Mouse (Mus musculus) 416B (cell line): ENCODE data around the gene Plod1.
A peak's percentile ranks its signal among the peaks of the same experiment; 100 is the strongest.
"Not testable (repeated sequence)": the region's sequence is repeated elsewhere in the genome, so short reads cannot be mapped to it uniquely, and the experiment has no call there.

ENCODE experiments used
- DNase-seq: peaks from one replicate; pipeline ENCODE4 v3.0.0; 2011; ENCODE audit warnings: low read depth

Plod1 gene

DNA sequence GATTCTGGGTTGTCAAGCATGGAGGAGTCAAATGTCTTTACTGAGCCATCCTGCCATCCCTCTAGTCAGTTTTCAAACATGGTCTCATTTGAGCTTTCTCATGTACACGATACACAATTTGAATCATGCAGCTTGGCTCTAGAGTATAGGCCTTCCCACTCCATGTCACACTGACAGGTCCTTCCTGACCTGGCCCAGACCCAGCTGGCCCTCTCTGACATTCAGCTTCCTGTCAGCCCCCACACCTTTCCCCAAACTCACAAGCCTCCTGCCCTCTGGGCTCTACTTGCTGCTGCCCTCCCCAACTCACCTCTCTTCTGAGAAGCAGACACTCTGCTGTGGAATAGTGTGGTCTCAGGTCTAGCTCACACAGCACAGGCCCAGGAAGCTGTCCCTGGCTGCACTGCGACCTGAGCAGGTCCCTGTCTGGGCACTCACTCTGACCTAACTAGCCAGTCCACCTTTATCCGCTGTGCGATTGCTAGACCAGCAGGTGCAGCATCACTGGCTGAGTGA, 40.7 kb downstream of the Plod1 start:
- DNase-seq: no peak

DNA sequence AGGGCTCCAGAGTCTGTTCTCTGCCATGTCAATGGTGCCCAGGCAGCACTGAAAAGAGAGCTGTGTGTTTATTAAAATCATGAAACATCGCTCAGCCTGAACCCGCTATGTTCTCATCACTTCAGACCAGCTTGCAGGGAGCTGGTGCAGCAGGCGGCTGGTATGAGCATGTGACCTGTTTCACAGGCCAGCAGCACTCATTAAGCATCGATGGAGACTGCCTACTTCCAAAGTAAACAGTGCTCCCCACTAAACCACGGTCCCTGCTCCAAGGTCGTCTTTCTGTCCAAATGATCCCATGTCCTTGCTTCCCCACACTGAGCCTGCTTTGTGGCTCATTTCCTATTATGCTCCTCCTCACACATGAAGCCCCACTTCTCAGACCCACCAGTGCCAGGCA, 46.2 kb downstream of the Plod1 start:
- DNase-seq: no peak

DNA sequence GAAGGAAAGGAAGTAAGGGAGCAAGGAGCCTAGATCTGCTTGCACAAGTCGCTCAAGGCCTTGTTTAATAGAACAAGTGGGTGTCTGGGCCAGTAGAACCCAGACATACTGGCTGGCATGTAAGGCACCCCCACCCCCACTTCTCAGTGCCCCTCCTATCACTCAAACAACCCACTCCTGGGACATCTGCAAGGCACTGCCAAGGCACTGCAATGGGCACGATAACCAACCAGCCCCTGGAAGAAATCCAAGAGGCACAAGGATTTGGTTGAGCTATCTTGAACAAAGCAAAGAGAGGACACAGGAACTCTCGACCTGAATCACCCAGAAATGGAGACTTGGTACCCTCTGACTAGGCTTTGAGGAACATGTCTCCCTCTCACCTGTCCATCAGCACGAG, 48.3 kb downstream of the Plod1 start:
- DNase-seq: no peak

DNA sequence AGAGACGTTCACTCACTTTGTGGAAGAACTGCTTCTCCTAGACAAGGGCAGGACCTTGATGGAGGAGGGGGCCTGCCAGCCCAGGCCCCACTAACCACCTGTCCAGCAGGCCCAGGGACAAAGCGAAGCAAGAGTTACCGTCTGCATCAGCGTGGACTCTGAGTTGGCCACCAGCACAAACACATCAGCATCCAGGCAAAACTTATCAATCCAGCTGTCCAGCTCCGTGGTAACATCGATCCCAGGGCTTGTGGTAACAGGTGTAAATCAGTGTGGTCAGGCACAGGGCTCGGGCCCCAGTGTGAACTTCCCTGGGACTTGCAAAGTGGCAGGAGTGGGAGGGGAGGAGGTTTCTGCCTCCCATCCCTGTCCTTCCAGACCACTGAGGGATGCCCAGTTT, 49.3 kb downstream of the Plod1 start:
- no peak for DNase-seq

DNA sequence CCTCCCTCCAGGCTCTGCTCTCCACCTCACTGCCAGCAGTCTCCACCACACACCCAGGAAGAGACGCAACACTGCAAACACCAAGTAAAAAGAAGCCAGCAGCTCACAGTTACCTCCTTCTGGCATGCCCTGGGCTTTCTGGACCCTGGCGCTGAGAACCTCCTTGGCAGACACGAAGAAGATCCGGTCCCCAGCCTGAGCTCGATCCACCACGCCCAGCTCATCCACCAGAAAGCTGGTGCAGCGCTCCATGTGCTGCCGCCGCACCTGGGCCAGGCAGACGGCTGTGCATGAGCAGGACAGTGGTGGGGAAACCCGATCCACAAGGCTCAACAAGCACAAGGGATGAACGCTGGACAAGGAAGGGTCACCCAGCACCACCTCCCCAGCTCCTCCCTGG, 50.4 kb downstream of the Plod1 start:
- DNase-seq: no peak

DNA sequence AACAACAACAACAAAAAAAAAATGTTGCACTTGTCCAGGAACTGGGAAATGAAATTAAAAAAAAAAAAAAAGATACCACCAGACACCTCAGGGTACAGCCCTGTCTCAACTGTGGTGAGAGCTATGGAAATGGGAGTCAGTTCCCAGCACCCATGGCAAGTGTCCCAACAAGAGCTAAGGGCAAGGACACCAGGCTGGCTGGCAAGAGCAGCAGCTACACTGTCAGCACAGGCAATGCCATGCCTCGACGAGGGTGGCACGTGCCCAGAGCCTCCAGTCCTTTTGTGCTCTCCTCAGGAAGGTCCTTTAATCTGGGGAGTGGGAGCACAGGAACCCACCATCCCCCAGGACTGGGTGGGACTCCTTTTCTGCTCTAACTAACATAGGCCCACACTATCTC, 52.4 kb downstream of the Plod1 start:
- no peak for DNase-seq

DNA sequence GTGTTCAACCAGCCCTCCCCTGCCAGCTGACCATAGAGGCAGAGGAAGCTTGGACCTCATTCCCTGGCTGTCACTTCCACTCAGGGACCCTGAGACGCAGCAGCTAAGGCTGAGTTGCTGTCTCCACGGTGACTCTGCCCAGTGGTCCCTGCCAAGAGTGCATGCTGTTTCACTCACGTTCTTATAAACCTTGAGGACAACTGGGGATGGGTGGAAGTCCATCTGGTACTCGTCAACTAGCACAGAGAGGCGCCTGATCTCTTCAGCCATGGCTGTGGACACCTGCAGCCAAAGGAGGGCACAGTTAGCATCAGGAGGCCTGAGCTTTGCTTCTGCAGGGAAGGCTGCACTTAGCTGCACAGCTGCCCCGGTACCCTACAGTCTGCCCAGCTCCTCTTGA, 53.5 kb downstream of the Plod1 start:
- DNase-seq: no peak

DNA sequence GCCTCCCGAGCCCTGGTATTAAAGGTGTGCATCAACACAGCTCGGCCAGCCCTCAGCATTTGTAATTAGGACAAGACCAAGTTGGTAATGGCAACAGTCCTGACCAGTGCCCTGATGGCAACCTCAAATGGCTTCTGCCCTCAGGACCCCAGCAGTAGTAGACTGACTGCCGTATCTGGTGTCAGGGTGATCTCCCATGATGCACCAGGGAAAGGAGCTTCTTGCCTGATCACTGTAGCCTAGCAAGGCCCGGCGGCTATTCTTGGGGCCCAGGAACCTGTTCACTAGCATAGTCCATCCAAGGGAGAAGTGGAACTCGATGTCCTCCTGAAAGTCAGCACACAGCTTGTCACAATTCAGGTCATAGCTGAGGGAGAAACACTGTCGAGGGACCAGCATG, 54.8 kb downstream of the Plod1 start:
- DNase-seq: no peak

DNA sequence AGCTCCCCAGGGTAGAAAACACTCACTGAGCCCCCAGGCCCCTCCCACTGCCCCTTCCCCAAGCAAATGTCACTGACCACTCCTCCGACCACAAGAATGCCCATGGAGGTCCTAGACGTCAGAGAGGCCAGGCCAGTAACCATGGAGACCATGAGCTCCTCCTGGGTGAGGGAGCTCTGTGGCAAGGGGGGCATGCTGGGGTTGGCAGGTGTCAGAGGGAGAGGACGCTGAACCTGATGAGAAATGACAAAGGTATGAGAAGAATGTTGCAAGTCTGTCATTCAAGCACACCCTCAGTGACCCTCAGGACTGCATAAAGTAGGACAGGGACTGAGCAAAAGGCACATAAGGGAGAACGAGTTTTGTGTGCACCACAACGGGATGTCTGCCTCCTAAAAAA, 56.7 kb downstream of the Plod1 start:
- DNase-seq: no peak

DNA sequence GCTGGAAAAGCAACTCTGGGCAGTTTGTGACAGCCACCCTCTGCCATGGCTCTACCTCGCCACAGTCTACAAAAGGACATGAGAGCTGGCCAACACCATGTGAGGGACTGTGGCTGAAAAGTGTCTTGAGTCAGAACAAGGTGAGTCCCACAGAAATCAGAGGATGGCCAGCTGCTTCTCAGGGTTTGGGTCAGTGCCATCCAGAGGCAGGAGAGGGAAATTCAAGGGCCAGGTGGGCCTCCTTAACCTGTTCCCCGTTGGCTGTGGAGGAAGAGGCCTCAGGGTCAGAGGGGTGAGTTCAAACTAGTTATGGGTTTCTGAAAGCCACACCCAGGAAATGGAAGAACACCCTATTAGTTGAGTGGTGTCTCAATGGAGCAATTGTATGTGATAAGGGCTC, 57.1 kb downstream of the Plod1 start:
- DNase-seq: no peak

DNA sequence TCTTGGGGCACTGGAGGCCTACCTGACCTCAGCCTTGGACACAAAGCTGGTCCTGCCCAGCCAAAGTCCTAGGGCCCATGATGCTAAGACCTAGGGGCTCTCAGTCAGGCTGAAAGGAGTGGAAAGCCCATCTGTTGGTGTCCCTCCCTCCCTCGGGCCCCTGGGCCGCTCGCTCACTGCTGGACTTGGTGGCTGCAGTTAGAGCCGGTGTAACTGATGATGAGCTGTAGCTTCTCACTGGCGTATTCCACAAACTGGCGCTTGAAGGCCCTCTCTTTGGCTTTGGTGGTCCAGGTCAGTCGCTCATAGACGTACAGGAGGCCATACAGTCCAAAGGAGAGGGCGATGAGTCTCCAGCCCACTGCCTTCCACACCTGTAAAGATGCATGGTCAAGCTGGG, 58.0 kb downstream of the Plod1 start:
- no peak for DNase-seq

DNA sequence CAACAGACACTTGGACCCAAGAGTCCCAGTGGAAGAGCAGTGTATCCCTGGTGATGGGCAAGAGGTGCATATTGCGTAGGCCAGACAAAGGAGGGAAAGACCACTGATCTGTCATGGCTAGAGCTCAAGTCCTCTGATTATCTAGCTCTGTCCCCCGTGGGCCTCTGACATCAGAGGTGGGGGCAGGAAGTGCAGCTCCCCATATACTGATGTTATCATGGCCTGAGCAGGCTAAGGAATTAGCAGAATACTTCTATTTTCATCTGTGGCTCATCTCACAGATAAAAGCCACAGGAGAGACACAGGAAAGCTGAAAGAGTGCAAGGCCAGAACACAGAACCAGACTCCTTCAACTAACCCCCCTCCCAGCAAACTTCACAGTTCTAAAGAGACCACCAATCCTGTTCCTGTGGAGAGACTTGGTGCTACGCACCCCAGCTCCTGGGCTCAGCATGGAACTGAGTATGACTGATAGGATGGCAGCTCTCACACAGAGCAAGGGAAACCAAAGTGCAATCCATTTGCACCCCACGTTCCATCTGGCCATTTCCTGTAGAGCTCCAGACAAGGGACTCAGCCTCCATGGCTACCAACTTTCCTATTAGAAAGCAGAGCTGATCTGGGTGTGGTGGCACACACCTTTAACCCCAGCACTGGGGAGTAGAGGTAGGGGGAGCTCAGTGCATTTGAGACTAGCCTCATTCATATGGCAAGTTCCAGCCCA, 60.6 kb downstream of the Plod1 start:
- DNase-seq: peak; percentile 26

DNA sequence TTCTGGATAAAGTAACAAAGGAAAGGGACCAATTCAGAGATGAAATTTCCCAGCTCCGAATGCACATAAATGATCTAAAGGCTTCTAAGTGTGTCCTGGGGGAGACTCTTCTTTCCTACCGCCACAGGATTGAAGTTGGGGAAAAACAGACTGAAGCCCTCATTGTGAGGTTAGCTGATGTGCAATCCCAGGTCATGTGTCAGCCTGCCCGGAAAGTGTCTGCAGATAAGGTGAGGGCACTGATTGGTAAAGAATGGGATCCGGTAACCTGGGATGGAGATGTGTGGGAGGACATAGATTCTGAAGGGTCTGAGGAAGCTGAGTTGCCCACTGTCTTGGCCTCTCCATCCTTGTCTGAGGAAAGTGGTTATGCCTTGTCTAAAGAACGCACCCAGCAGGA, 67.3 kb downstream of the Plod1 start:
- peak; percentile 44 for DNase-seq

DNA sequence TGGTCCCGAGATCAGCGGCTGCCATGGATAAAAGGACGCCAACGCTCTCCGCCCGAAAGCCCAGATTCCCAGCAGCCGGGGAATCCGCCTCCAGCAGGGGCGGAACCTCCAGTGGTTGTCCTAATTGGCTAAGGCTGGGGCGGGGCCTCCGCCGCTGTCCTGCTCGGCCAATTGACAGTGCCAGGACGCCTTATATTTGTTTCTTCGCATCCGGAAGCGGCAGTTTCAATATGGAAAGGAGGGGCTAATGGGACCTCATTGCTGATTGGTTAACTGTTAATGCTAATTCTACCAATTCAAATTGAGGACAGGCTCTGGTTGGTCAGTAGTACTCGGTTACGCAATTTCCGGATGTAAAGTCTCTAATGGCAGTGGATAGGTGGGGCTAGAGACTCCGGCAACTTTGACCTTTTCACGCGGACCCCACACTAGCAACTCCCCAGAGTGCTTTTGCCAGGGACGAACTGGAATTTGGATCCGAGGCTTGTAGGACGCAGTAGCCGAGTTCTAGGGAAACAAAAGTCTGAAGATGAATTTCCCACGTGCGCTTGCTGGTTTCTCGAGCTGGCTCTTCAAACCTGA, 68.0 kb downstream of the Plod1 start, which contains the start of the genes Miip and Fv1:
TSS of gene Miip (minus strand) at position 367 of the 582 bp plus-strand sequence.
TSS of gene Fv1 (plus strand) at position 530 of the 582 bp plus-strand sequence.
- DNase-seq: peak; percentile 100

DNA sequence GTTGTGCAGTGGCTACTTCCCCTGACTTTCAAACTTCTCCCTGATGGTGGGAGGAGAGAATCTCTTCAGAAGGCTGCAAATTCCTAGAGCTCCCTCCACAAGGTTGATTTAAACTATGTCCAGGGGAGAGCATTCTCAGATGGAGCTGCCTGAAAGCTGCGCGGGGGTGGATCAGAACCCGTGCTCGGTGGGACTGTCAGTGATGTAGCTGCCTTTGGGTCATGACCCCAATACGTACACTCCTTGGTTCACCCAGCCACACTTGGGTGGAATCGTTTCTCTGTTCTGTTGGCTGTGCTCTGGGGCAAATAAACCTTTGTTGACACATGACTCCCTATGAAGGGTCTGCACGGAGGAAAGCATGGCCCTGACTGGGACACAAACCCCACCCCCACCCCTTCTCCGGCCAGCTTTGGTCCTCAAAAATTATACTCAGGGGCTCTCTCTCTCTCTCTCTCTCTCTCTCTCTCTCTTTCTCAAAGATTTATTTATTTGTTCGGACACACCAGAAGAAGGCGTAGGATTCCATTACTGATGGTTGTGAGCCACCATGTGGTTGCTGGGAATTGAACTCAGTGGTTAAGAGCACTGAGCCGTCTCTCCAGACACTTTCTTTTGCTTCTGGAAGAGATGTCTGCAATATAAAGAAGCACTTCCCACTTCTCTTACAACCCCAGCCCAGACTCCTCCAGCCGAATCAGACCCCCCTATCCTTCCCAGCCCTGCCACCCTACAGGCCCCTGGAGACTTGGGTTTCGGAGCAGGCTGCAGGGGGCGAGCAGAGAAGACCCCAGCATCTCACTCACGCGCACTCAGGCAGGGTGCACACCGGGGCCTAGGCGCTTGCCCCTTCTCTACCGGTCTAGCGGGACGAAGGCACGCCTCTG, 68.8 kb downstream of the Plod1 start:
- no peak for DNase-seq

DNA sequence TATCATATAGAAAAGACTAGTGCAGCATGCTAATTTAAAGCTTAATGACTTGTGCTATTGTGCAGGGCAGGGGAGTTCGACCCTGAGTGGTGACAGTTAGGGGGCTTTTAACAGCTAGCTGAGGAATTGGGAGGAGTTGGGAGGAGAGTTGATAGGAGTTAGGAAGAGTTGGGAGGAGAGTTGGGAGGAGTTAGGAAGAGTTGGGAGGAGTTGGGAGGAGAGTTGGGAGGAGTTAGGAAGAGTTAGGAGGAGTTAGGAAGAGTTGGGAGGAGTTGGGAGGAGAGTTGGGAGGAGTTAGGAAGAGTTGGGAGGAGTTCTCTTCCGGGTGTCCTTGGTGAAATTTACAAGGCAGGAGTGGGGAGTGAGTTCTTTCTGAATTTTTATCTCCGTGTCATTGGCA, 69.8 kb downstream of the Plod1 start:
- not testable (repeated sequence) for DNase-seq

DNA sequence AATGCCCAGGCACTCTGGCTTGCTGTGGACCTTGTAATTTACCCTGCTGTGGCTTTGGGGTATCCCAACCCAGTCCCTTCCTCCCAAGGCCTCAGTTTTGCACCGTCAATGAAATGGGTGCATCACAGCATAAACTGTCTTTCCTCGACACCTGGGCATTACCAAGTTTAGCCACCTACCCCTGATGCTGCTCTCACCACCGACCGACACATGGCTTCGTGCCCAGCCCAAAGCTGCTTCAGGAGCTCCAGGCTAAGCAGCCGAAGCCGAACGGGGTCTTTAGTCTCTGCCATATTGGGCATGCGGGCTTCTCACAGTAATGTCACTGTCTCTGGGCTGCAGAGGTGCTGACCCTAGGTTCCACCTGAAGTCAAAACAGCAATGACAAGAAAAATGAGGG, 70.5 kb downstream of the Plod1 start:
- no peak for DNase-seq

DNA sequence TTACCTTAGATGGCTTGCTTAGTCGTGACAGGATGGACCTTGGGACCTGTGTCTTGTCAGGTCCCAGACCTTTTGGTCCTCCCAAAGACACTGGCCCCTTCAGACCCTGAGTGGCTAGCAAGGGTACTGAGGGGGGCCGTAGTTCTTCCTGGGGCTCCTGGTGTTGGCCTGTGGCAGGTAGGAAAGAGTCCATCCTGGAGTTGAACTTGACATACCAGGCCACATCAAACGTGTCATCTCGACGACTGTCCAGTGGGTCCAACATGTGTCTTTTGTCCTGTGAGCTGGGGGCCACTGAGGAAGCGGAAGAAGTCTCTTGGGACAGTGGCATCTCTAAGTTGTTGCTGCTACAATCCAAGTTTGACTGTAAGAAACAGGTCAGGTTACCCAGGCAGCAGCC, 70.9 kb downstream of the Plod1 start:
- DNase-seq: no peak

DNA sequence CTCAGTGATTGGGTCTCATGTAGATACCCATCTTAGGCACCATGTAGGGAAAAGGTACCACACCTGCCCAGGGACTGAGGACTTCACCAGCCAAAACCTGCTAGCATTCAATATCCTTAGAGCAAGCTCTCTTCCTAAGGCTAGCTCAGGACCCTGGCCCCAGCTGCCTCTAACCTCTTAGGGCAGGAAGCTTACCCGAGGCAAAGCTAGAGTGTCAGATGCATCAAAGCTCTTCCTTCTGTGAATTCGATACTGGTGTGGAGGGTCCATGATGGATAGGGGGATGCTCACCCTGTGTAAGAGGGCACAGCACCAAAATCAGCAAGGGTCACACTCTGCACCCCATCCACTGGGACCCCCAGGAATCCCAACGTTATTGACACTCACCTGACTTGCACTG, 74.5 kb downstream of the Plod1 start:
- no peak for DNase-seq
